9 mouse cellular contexts compared by ENCODE assay signal in the genomic region with DNA sequence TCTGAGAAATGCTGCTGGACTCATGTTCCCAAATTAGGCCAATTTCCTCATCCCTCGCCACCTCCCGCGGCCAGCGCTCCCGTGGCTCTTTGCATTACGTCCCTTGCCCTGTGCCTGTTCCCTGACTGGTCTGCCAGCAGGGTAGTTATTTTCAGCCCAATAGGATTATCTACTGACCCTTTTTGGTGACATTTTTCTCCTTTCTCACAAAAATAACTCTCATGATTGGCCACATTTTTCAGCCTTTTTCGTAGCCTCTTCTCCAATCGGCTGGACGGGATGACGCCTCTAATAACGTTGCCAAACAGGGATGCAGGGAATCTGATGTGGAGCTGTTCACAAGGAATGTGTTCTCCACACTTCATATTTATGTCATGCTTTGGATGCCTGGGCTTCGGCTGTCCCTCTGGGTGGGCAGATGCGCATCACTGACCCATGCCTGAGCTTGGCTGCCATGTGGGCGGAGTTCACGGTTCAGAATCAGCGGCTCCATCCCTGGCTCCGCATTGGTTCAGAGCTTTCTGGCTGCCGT. TPM values are rescaled to one million over a fixed set of nuclear protein-coding genes. Genes with fewer than 3 reads are reported as not detected.
DNase-seq lines count a peak whose midpoint lies in the region; ATAC-seq lines count a peak whose summit lies in the region.
"Had no signal": no experiment of that assay in that cellular context is flagged by ENCODE, and none has a peak within 500 bp of the region (broad histone marks: within the 10 kb centered on the region; RNA-seq: fewer than 3 reads in every experiment).

No protein-coding gene starts in this region.

- no peak overlapping the region for H3K4me3 ChIP-seq in hindbrain, embryonic 11.5 days (ENCODE audit: low read depth, low read length)
- no peak overlapping the region for H3K4me3 ChIP-seq in hindbrain, embryonic 12.5 days
- H3K4me3 ChIP-seq in embryonic facial prominence, embryonic 13.5 days = no peak overlapping the region
- H3K4me3 ChIP-seq: erythroblast, embryonic 14.5 days had no signal

- H3K27me3 ChIP-seq in hindbrain, embryonic 11.5 days (ENCODE audit: control insufficient read depth, insufficient read depth, low read length) = no peaks in the 10 kb centered on the region
- H3K27me3 ChIP-seq in hindbrain, embryonic 12.5 days = no peaks in the 10 kb centered on the region
- no peaks in the 10 kb centered on the region for H3K27me3 ChIP-seq in embryonic facial prominence, embryonic 13.5 days

- 0 out of 2 replicates have a peak, but pooled peaks cover 2% of the 10 kb centered on the region for H3K4me1 ChIP-seq in hindbrain, embryonic 11.5 days (replicated peaks; ENCODE audit: control insufficient read depth, insufficient read depth, low read length)
- peaks cover 10% of the 10 kb centered on the region; the same call in 1 of the 2 replicates for H3K4me1 ChIP-seq in hindbrain, embryonic 12.5 days
- H3K4me1 ChIP-seq in embryonic facial prominence, embryonic 13.5 days = peaks cover 20% of the 10 kb centered on the region

- no peak overlapping the region for H3K27ac ChIP-seq in hindbrain, embryonic 11.5 days (ENCODE audit: low read depth, low read length)
- no peak overlapping the region for H3K27ac ChIP-seq in hindbrain, embryonic 12.5 days
- no peak overlapping the region for H3K27ac ChIP-seq in embryonic facial prominence, embryonic 13.5 days

- H3K9ac ChIP-seq in hindbrain, embryonic 11.5 days (ENCODE audit: low read depth, low read length) = no peak overlapping the region
- no peak overlapping the region for H3K9ac ChIP-seq in hindbrain, embryonic 12.5 days
- no peak overlapping the region for H3K9ac ChIP-seq in embryonic facial prominence, embryonic 13.5 days

- H3K4me2 ChIP-seq in hindbrain, embryonic 11.5 days (replicated peaks; ENCODE audit: low read depth, low read length) = no peak overlapping the region
- no peak overlapping the region for H3K4me2 ChIP-seq in hindbrain, embryonic 12.5 days (replicated peaks)
- peak overlapping the region; percentile 29 for H3K4me2 ChIP-seq in embryonic facial prominence, embryonic 13.5 days

- ATAC-seq in hindbrain, embryonic 11.5 days (ENCODE audit: low FRiP score) = no peak
- ATAC-seq in hindbrain, embryonic 12.5 days (ENCODE audit: low FRiP score) = no peak
- no peak for ATAC-seq in embryonic facial prominence, embryonic 13.5 days (ENCODE audit: insufficient number of reproducible peaks, insufficient read depth, low FRiP score, low TSS enrichment, low read depth)
- ATAC-seq in activated CD4-positive, CD25-positive, alpha-beta regulatory T cell, adult 4 months = no peak

- H3K36me3 ChIP-seq in hindbrain, embryonic 11.5 days (ENCODE audit: control insufficient read depth, insufficient read depth, low read length) = no peaks in the 10 kb centered on the region
- peaks cover 22% of the 10 kb centered on the region for H3K36me3 ChIP-seq in hindbrain, embryonic 12.5 days
- H3K36me3 ChIP-seq in embryonic facial prominence, embryonic 13.5 days = peaks cover 27% of the 10 kb centered on the region

- no peaks in the 10 kb centered on the region for H3K9me3 ChIP-seq in hindbrain, embryonic 11.5 days (ENCODE audit: control insufficient read depth, low read length)
- no peaks in the 10 kb centered on the region for H3K9me3 ChIP-seq in hindbrain, embryonic 12.5 days (replicated peaks)
- no peaks in the 10 kb centered on the region for H3K9me3 ChIP-seq in embryonic facial prominence, embryonic 13.5 days

- 54% methylated on average over 18 of the region's 18 CpGs for WGBS in hindbrain, embryonic 11.5 days
- WGBS in hindbrain, embryonic 12.5 days = 48% methylated on average over 18 of the region's 18 CpGs
- WGBS in embryonic facial prominence, embryonic 13.5 days = 27% methylated on average over 18 of the region's 18 CpGs

- peak; percentile 18 for DNase-seq in hindbrain, embryonic 11.5 days (ENCODE audit: low spot score)
- DNase-seq in kidney, adult 9 months = peak; percentile 59
- DNase-seq in lung, postnatal 4 days = peak; percentile 72 to 87
- no peak for DNase-seq in urinary bladder, adult 2 months (ENCODE audit: low spot score)
- DNase-seq in urinary bladder, postnatal 25 days (ENCODE audit: low spot score) = no peak

RNA-seq across cellular contexts. Expression of a gene that starts 9.3 kb away (rescaled TPM):
- 93.8 and 102 TPM in 2 replicates for polyA plus RNA-seq in hindbrain, embryonic 11.5 days (2014; fragmentation: Nextera tagmentation; extraction: Ambion mirVana)
- polyA plus RNA-seq in hindbrain, embryonic 12.5 days (2016; fragmentation: Nextera tagmentation; extraction: Ambion mirVana) = 83.4 and 90.1 TPM in 2 replicates
- polyA plus RNA-seq in embryonic facial prominence, embryonic 13.5 days (2015; fragmentation: Nextera tagmentation; extraction: Ambion mirVana) = 80.3 and 90.9 TPM in 2 replicates
- 1 to 10 TPM; 3.3 to 7.1 TPM for polyA plus RNA-seq in activated CD4-positive, CD25-positive, alpha-beta regulatory T cell, adult 4 months (2017; shearing (Covaris generic))
- 45.5 and 58.0 TPM in 2 replicates for polyA plus RNA-seq in urinary bladder, adult 2 months (2012; rRNA removed)
- polyA plus RNA-seq: erythroblast, embryonic 14.5 days had no signal

RNA-seq across cellular contexts. Expression of a gene that starts 12.8 kb away (rescaled TPM):
- 5.7 and 6.0 TPM in 2 replicates for polyA plus RNA-seq in hindbrain, embryonic 11.5 days (2014; fragmentation: Nextera tagmentation; extraction: Ambion mirVana)
- 19.9 and 24.6 TPM in 2 replicates for polyA plus RNA-seq in hindbrain, embryonic 12.5 days (2016; fragmentation: Nextera tagmentation; extraction: Ambion mirVana)
- polyA plus RNA-seq in embryonic facial prominence, embryonic 13.5 days (2015; fragmentation: Nextera tagmentation; extraction: Ambion mirVana) = 43.1 and 48.0 TPM in 2 replicates
- polyA plus RNA-seq in activated CD4-positive, CD25-positive, alpha-beta regulatory T cell, adult 4 months (2017; shearing (Covaris generic)) = 1 to 10 TPM; 1.2 TPM
- polyA plus RNA-seq in urinary bladder, adult 2 months (2012; rRNA removed) = 37.0 and 45.1 TPM in 2 replicates
- polyA plus RNA-seq: erythroblast, embryonic 14.5 days had no signal

Comparison
In these comparisons a context has a peak if more than half of its experiments do, and no peak if none do; other contexts are left out.
1. DNase-seq: peak in hindbrain, embryonic 11.5 days (single experiment), kidney, adult 9 months (single experiment) and lung, postnatal 4 days (2 of 2); none in urinary bladder, adult 2 months (single experiment) and urinary bladder, postnatal 25 days (single experiment).